In the genomic region with DNA sequence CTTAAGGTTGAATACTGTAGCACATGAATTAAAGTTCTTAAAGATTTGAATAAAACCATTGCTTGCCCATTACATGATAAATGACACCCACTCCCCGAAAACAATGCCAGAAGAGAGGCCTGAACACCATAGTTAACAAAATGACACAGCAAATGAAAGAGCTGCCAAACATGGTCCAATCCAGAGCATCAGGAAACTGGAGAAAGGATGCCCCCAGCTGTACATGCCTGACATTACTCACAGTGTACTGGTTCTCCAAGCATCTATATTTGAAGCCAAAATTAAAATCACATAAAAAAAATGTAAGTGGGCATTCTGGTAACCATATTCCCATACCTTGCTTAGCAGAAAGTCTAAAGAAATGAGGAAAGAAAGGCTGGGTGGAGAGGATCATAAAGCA, we compare ENCODE assay signal across 7 mouse cellular contexts. TPM values are rescaled to one million over a fixed set of nuclear protein-coding genes. Genes with fewer than 3 reads are reported as not detected.
DNase-seq lines count a peak whose midpoint lies in the region; ATAC-seq and TF ChIP-seq lines count a peak whose summit lies in the region.

No protein-coding gene starts in this region.

- no peak for ATAC-seq in intestine, embryonic 15.5 days

- H3K4me2 ChIP-seq in intestine, embryonic 15.5 days (replicated peaks): no peak overlapping the region

- peak; percentile 59 for DNase-seq in kidney, adult 2 months
- DNase-seq in kidney, adult 11 months: no peak
- peak; percentile 56 for DNase-seq in MN1 (ENCODE audit: low spot score)
- peak; percentile 39 for DNase-seq in embryo, embryonic 10.5 days (ENCODE audit: low spot score)
- peak; percentile 6 to 16 for DNase-seq in layer of hippocampus, adult 8-10 months (ENCODE audit: low spot score in 2 of 2)
- DNase-seq in ovary, postnatal 36 days (ENCODE audit: low spot score): no peak

- WGBS in kidney, adult 2 months: 25% methylated on average over 1 of the region's 1 CpGs
- WGBS in intestine, embryonic 15.5 days: 74% methylated on average over 1 of the region's 1 CpGs

- no peaks in the 10 kb centered on the region for H3K36me3 ChIP-seq in kidney, adult 2 months (ENCODE audit: control insufficient read depth, insufficient read depth, low read length)
- no peaks in the 10 kb centered on the region for H3K36me3 ChIP-seq in intestine, embryonic 15.5 days

- no peaks in the 10 kb centered on the region for H3K27me3 ChIP-seq in kidney, adult 2 months (replicated peaks; ENCODE audit: control insufficient read depth, insufficient read depth, low read length)
- no peaks in the 10 kb centered on the region for H3K27me3 ChIP-seq in intestine, embryonic 15.5 days (replicated peaks)

- H3K4me1 ChIP-seq in kidney, adult 2 months (ENCODE audit: control insufficient read depth, insufficient read depth, low read length): no peaks in the 10 kb centered on the region
- no peaks in the 10 kb centered on the region for H3K4me1 ChIP-seq in intestine, embryonic 15.5 days (replicated peaks)

- no peak overlapping the region for H3K9ac ChIP-seq in intestine, embryonic 15.5 days

- H3K9me3 ChIP-seq in intestine, embryonic 15.5 days: no peaks in the 10 kb centered on the region

- TF ChIP-seq POLR2A in kidney, adult 2 months (IDR thresholded peaks at IDR 0.05; ENCODE audit: low read depth, low read length): no peak

- peak overlapping the region; percentile 30 for H3K27ac ChIP-seq in kidney, adult 2 months (ENCODE audit: insufficient read depth, low read depth, low read length)
- no peak overlapping the region for H3K27ac ChIP-seq in intestine, embryonic 15.5 days

- no peak overlapping the region for H3K4me3 ChIP-seq in kidney, adult 2 months (ENCODE audit: insufficient read depth, low read depth, low read length)
- H3K4me3 ChIP-seq in intestine, embryonic 15.5 days (replicated peaks): no peak overlapping the region

- peak; percentile 46 for TF ChIP-seq CTCF in kidney, adult 2 months (conservative IDR thresholded peaks at IDR 0.05; ENCODE audit: insufficient read depth, insufficient read length, low read depth, low read length)

RNA-seq across cellular contexts. Expression of a gene that starts 38.6 kb away (rescaled TPM):
- 59.4 and 61.2 TPM in 2 replicates for polyA plus RNA-seq in kidney, adult 2 months (2012; rRNA removed)
- 100 to 1,000 TPM; 172 to 217 (median 190) TPM for total RNA-seq in layer of hippocampus, adult 8-10 months (2022)
- polyA plus RNA-seq in intestine, embryonic 15.5 days (2015; fragmentation: Nextera tagmentation; extraction: Ambion mirVana): 27.0 and 34.8 TPM in 2 replicates

Comparison
In these comparisons a context has a peak if more than half of its experiments do, and no peak if none do; other contexts are left out.
1. DNase-seq: peak in kidney, adult 2 months (single experiment), MN1 (single experiment), embryo, embryonic 10.5 days (single experiment) and layer of hippocampus, adult 8-10 months (2 of 2); none in kidney, adult 11 months (single experiment) and ovary, postnatal 36 days (single experiment).